In genomic region chr11:30954279-30954725, GRCm38 (mm10) we compare ENCODE assay signal across 8 mouse cellular contexts. TPM values are rescaled to one million over a fixed set of nuclear protein-coding genes. Genes with fewer than 3 reads are reported as not detected.
DNase-seq lines count a peak whose midpoint lies in the region; ATAC-seq lines count a peak whose summit lies in the region.

TSS of gene Erlec1 (minus strand) at chr11:30954335.

- peak; percentile 96 for ATAC-seq in megakaryocyte progenitor cell, adult 5-6 weeks (replicated peaks; ENCODE audit: poor library complexity)

- peak; percentile 85 for DNase-seq in adipocyte (ENCODE audit: low spot score)
- DNase-seq in embryo, embryonic 10 days (ENCODE audit: low spot score): peak; percentile 95
- DNase-seq in gastrocnemius, postnatal 10 days: peak; percentile 83
- DNase-seq in induced T-regulatory cell, adult 2 months (ENCODE audit: low read depth): peak; percentile 93
- DNase-seq in left cerebral cortex, adult 9 months (ENCODE audit: low spot score in 2 of 2): peak; percentile 75 to 86
- peak; percentile 89 for DNase-seq in right cerebral cortex, postnatal 14 days
- DNase-seq in urinary bladder, postnatal 36 days (ENCODE audit: low spot score in 2 of 2): peak; percentile 77 to 88

RNA-seq across cellular contexts. Expression of gene Erlec1, which starts in this region (rescaled TPM):
- total RNA-seq in gastrocnemius, postnatal 10 days (2021): 10 to 100 TPM; 39.3 to 43.1 TPM
- 43.6 and 48.1 TPM in 2 replicates for total RNA-seq in megakaryocyte progenitor cell, adult 5-6 weeks (2015)
- total RNA-seq in megakaryocyte progenitor cell, adult 5-6 weeks (2017): 20.9 and 31.6 TPM in 2 replicates

Comparison
In these comparisons a context has a peak if more than half of its experiments do, and no peak if none do; other contexts are left out.
1. Peak in every context shown above with its lines: DNase-seq and ATAC-seq.